Mouse (Mus musculus): ENCODE results near the gene Snrpd2. TPM values are rescaled to one million over a fixed set of nuclear protein-coding genes. Genes with fewer than 3 reads are reported as not detected.
A peak's percentile ranks its signal among the peaks of the same experiment; 100 is the strongest.

Gene Snrpd2
- polyA plus RNA-seq, 2 experiments, result 67.5 to 75.3 TPM

DNA sequence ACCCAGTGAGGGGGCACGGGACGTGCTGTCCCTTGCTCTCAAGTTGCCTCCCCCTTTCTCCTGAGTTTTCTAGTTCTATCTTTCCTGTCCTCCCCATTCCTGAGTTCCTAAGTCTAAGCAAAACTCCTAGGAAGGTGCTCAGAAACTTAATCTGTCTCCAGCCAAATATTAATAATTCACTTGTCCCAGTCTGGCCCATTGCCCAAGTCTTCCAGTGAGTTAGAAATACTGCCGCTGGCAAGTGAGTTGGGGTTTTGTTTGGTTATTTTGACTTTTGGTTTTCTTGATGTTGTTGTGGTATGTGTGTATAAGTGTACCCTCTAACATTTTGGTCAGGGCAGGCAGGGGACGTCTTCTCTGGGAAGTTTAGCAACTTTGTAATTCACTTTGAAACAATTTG lies 27.8 kb upstream of the Snrpd2 start:
- no peak overlapping the region for H3K4me2 ChIP-seq (ENCODE audit: low read depth)
- no peak for DNase-seq (ENCODE audit: low read depth in 3 of 3, low spot score in 3 of 3)
- H3K4me1 ChIP-seq (replicated peaks; ENCODE audit: control insufficient read depth in 2 of 2, insufficient read depth in 2 of 2, low read length in 1 of 2), result peaks cover 11 to 18% of the 10 kb centered on the region in 2 experiments
- peaks cover 7% of the 10 kb centered on the region for H3K27me3 ChIP-seq (ENCODE audit: control insufficient read depth, insufficient read depth, low read length)
- peaks cover 4% of the 10 kb centered on the region for H3K9me3 ChIP-seq (ENCODE audit: control insufficient read depth, low read length)
- ATAC-seq (ENCODE audit: insufficient read depth), result no peak
- H3K4me3 ChIP-seq (ENCODE audit: insufficient read depth in 1 of 2, low read depth in 2 of 2, low read length in 2 of 2), result no peak overlapping the region
- 78% methylated on average over 4 of the region's 4 CpGs for WGBS (ENCODE audit: insufficient replicate concordance)
- H3K27ac ChIP-seq, result no peak overlapping the region
- no peak for TF ChIP-seq EP300 (IDR thresholded peaks at IDR 0.05; ENCODE audit: low read depth)
- no peak for TF ChIP-seq CTCF (IDR thresholded peaks at IDR 0.05; ENCODE audit: low read depth)
- no peaks in the 10 kb centered on the region for H3K36me3 ChIP-seq (replicated peaks; ENCODE audit: control insufficient read depth, insufficient read depth, low read depth)
- H3K9ac ChIP-seq (replicated peaks), result no peak overlapping the region

DNA sequence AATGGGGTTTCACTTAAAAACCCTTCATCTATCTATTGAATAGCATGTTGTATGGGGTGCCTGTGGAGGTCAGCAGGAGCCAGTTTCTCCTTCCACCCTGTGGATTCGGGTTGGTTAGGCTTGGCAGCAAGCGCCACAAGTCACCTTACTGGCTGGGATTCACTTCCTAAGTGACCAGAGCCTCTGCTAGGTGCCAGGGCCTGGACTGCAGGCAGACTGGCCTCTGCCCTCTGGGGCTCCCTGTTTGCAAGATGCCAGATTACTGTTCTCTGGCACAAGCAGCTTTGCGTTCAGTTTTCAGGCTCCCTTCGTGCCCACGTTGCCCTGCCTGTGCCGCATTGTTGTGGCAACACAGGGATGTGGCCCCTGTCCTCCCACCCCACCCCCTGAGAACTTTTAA lies 24.8 kb upstream of the Snrpd2 start:
- TF ChIP-seq CTCF (IDR thresholded peaks at IDR 0.05; ENCODE audit: low read depth), result no peak
- no peak for TF ChIP-seq EP300 (IDR thresholded peaks at IDR 0.05; ENCODE audit: low read depth)
- no peak overlapping the region for H3K4me3 ChIP-seq (ENCODE audit: insufficient read depth in 1 of 2, low read depth in 2 of 2, low read length in 2 of 2)
- H3K27me3 ChIP-seq (ENCODE audit: control insufficient read depth, insufficient read depth, low read length), result no peaks in the 10 kb centered on the region
- 77% methylated on average over 6 of the region's 6 CpGs for WGBS (ENCODE audit: insufficient replicate concordance)
- H3K36me3 ChIP-seq (replicated peaks; ENCODE audit: control insufficient read depth, insufficient read depth, low read depth), result no peaks in the 10 kb centered on the region
- no peak overlapping the region for H3K9ac ChIP-seq (replicated peaks)
- peaks cover 11 to 14% of the 10 kb centered on the region in 2 experiments for H3K4me1 ChIP-seq (replicated peaks; ENCODE audit: control insufficient read depth in 2 of 2, insufficient read depth in 2 of 2, low read length in 1 of 2)
- H3K4me2 ChIP-seq (ENCODE audit: low read depth), result no peak overlapping the region
- no peak for ATAC-seq (ENCODE audit: insufficient read depth)
- H3K27ac ChIP-seq, result no peak overlapping the region
- DNase-seq (ENCODE audit: low read depth in 3 of 3, low spot score in 3 of 3), result no peak
- no peaks in the 10 kb centered on the region for H3K9me3 ChIP-seq (ENCODE audit: control insufficient read depth, low read length)

DNA sequence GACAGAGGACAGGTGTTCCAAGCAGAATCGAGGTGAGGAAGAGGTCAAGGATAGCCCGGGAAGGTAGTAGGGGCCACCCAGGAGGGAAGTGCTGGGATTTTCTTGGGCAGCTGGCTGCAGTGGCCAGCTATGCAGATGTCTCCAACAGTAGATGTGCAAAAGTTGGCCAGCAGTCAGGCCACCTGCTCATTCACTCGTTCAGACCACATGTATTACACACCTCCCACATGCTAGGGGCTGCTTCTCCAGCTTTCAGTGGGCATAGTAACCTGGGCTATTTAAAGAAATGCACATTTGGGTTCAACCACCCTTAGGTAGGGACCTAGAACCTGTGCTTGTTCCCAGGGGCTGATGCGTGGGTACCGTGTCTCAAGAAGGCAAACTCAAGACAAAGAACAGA lies 21.8 kb upstream of the Snrpd2 start:
- no peak for ATAC-seq (ENCODE audit: insufficient read depth)
- Histone ChIP-seq H3K4me3 (ENCODE audit: insufficient read depth in 1 of 2, low read depth in 2 of 2, low read length in 2 of 2) (no peak overlapping the region), H3K4me1 (replicated peaks; ENCODE audit: control insufficient read depth in 2 of 2, insufficient read depth in 2 of 2, low read length in 1 of 2) (peaks cover 0 to 10% of the 10 kb centered on the region in 2 experiments; a peak in 2 of 4 replicates), H3K36me3 (replicated peaks; ENCODE audit: control insufficient read depth, insufficient read depth, low read depth) (no peaks in the 10 kb centered on the region), H3K9me3 (ENCODE audit: control insufficient read depth, low read length) (no peaks in the 10 kb centered on the region), H3K27me3 (ENCODE audit: control insufficient read depth, insufficient read depth, low read length) (no peaks in the 10 kb centered on the region), H3K27ac (no peak overlapping the region), H3K4me2 (ENCODE audit: low read depth) (no peak overlapping the region), H3K9ac (replicated peaks) (no peak overlapping the region)
- no peak for DNase-seq (ENCODE audit: low read depth in 3 of 3, low spot score in 3 of 3)
- WGBS (ENCODE audit: insufficient replicate concordance), result 83% methylated on average over 5 of the region's 5 CpGs
- no peak for TF ChIP-seq CTCF (IDR thresholded peaks at IDR 0.05; ENCODE audit: low read depth)
- no peak for TF ChIP-seq EP300 (IDR thresholded peaks at IDR 0.05; ENCODE audit: low read depth)

DNA sequence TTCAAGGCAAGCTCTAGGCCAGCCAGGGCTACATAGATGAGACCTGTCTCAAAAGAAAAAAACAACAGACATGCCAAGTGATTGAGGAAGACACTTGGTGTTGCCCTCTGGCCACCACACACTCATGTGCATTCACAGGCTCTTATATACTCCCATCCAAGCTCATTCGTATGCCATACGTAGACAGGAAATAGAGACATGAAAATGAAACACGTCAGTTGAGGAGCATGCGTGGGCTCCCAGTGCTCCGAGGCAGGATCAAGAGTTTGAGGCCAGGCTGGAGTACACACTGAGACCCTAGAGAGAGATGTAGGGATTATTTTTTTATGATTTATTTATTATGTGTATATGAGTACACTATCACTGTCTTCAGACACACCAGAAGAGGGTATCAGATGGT lies 20.1 kb upstream of the Snrpd2 start:
- Histone ChIP-seq H3K27ac (no peak overlapping the region), H3K36me3 (replicated peaks; ENCODE audit: control insufficient read depth, insufficient read depth, low read depth) (no peaks in the 10 kb centered on the region), H3K4me2 (ENCODE audit: low read depth) (no peak overlapping the region), H3K27me3 (ENCODE audit: control insufficient read depth, insufficient read depth, low read length) (no peaks in the 10 kb centered on the region), H3K9me3 (ENCODE audit: control insufficient read depth, low read length) (no peaks in the 10 kb centered on the region), H3K9ac (replicated peaks) (no peak overlapping the region), H3K4me3 (ENCODE audit: insufficient read depth in 1 of 2, low read depth in 2 of 2, low read length in 2 of 2) (no peak overlapping the region), H3K4me1 (replicated peaks; ENCODE audit: control insufficient read depth in 2 of 2, insufficient read depth in 2 of 2, low read length in 1 of 2) (peaks cover 0 to 10% of the 10 kb centered on the region in 2 experiments; a peak in 2 of 4 replicates)
- no peak for DNase-seq (ENCODE audit: low read depth in 3 of 3, low spot score in 3 of 3)
- TF ChIP-seq CTCF (IDR thresholded peaks at IDR 0.05; ENCODE audit: low read depth), result no peak
- TF ChIP-seq EP300 (IDR thresholded peaks at IDR 0.05; ENCODE audit: low read depth), result no peak
- ATAC-seq (ENCODE audit: insufficient read depth), result no peak
- 86% methylated on average over 5 of the region's 5 CpGs for WGBS (ENCODE audit: insufficient replicate concordance)

DNA sequence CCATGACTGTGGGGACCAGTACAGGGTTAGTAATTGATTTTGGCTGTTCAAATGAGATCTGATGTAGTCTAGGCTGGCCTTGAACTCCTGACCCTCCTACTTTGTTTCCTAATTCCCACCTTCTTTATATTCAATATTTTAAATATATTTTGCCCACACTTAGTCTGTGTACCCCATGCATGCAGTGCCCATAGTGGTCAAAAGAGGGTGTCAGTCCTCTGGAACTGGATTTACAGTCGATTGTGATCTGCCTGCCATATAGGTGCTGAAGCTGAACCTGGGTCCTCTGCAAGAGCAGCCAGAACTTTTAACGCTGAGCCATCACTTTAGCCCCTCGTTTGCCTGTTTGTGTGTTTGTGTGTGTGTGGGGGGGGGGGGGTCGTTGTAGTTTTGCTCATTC lies 18.9 kb upstream of the Snrpd2 start:
- Histone ChIP-seq H3K36me3 (replicated peaks; ENCODE audit: control insufficient read depth, insufficient read depth, low read depth) (peaks cover 3% of the 10 kb centered on the region; the same call in 1 of the 2 replicates), H3K27me3 (ENCODE audit: control insufficient read depth, insufficient read depth, low read length) (no peaks in the 10 kb centered on the region), H3K4me3 (ENCODE audit: insufficient read depth in 1 of 2, low read depth in 2 of 2, low read length in 2 of 2) (no peak overlapping the region), H3K4me1 (replicated peaks; ENCODE audit: control insufficient read depth in 2 of 2, insufficient read depth in 2 of 2, low read length in 1 of 2) (peaks cover 0 to 10% of the 10 kb centered on the region in 2 experiments; a peak in 2 of 4 replicates), H3K4me2 (ENCODE audit: low read depth) (peak overlapping the region; percentile 71), H3K9me3 (ENCODE audit: control insufficient read depth, low read length) (no peaks in the 10 kb centered on the region), H3K27ac (no peak overlapping the region), H3K9ac (replicated peaks) (no peak overlapping the region)
- no peak for ATAC-seq (ENCODE audit: insufficient read depth)
- TF ChIP-seq CTCF (IDR thresholded peaks at IDR 0.05; ENCODE audit: low read depth) (peak; percentile 27; the same call in 1 of the 2 replicates), EP300 (IDR thresholded peaks at IDR 0.05; ENCODE audit: low read depth) (no peak)
- 32% methylated on average over 4 of the region's 4 CpGs for WGBS (ENCODE audit: insufficient replicate concordance)
- DNase-seq (ENCODE audit: low read depth in 3 of 3, low spot score in 3 of 3), result no peak

Measured in liver, embryonic 14.5 days (tissue).